ENCODE assay signal across 8 mouse cellular contexts in the genomic region with DNA sequence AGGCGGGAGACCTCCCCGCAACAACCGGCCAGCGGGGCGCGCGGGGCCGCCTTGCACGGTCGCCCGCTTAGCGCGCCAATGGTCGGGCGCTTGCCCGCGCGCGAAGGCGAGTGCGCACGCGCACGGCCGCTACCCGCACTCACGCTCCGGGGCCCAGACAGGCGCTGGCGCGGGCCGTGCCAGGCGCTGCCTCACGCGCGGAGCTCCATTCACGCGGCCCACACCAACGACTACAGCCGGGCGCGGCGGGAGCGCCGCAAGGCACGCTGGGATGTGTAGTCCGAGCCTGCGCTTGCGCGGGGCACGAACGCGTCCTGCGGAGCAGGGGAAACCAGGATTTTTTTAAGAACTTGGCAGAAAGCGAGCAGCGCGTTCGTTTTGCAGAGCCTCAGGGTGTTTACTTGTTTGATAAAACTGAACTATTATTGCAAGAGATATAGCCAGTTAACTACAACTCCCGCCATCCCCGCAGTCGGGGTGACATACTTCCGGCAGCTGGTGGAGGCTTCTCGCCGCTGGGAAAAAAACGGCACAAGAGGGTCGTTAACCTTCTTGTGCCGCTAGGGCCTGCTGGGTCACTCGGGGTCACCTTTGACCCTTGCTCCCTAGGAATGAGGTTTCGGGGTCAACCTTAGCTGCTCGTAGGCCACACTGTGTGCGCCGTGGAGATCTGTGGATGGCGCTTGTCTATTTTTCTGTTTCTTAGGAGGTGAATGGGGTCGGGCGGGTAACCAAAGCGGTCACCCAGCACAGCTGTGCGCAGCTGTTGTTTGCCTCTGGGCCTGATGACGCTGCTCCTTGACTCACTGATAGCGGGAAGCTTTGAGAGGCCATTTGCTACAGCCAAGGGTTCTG. TPM values are rescaled to one million over a fixed set of nuclear protein-coding genes. Genes with fewer than 3 reads are reported as not detected.
DNase-seq lines count a peak whose midpoint lies in the region; ATAC-seq and TF ChIP-seq lines count a peak whose summit lies in the region.

A gene (minus strand): TSS at position 79 of the 855 bp plus-strand sequence.

- H3K4me3 ChIP-seq in CH12.LX (replicated peaks in 1 of 3; ENCODE audit: low read depth in 2 of 3, low read length in 2 of 3, poor library complexity in 1 of 3), result peak within 1 kb of the TSS; percentile 74 to 96 (median 95)
- H3K4me3 ChIP-seq in forebrain, embryonic 12.5 days (replicated peaks), result peak within 1 kb of the TSS; percentile 84
- peak within 1 kb of the TSS; percentile 93 for H3K4me3 ChIP-seq in heart, postnatal 0 days (ENCODE audit: low read depth, low read length)
- H3K4me3 ChIP-seq in liver, embryonic 16.5 days (ENCODE audit: low read depth, low read length), result peak within 1 kb of the TSS; percentile 86
- peak within 1 kb of the TSS; percentile 83 for H3K4me3 ChIP-seq in neural tube, embryonic 13.5 days
- peak within 1 kb of the TSS; percentile 86 for H3K4me3 ChIP-seq in testis, adult 2 months (ENCODE audit: control insufficient read depth, low read depth, low read length)

- H3K27ac ChIP-seq in CH12.LX (ENCODE audit: insufficient read depth, low read depth), result peak within 1 kb of the TSS; percentile 59
- peak within 1 kb of the TSS; percentile 95 for H3K27ac ChIP-seq in forebrain, embryonic 12.5 days
- peak within 1 kb of the TSS; percentile 93 for H3K27ac ChIP-seq in heart, postnatal 0 days (ENCODE audit: low read depth)
- peak within 1 kb of the TSS; percentile 89 for H3K27ac ChIP-seq in liver, embryonic 16.5 days (ENCODE audit: low read length)
- H3K27ac ChIP-seq in neural tube, embryonic 13.5 days (replicated peaks), result peak within 1 kb of the TSS; percentile 97
- peak within 1 kb of the TSS; percentile 96 for H3K27ac ChIP-seq in testis, adult 2 months (ENCODE audit: control insufficient read depth, insufficient read depth, low read depth, low read length)

- H3K9ac ChIP-seq in CH12.LX (ENCODE audit: insufficient read depth, low read depth), result peak within 1 kb of the TSS; percentile 84
- peak within 1 kb of the TSS; percentile 90 for H3K9ac ChIP-seq in forebrain, embryonic 12.5 days
- H3K9ac ChIP-seq in heart, postnatal 0 days (replicated peaks; ENCODE audit: low read depth, low read length), result peak within 1 kb of the TSS; percentile 93
- peak within 1 kb of the TSS; percentile 86 for H3K9ac ChIP-seq in liver, embryonic 16.5 days (ENCODE audit: low read depth, low read length)
- peak within 1 kb of the TSS; percentile 85 for H3K9ac ChIP-seq in neural tube, embryonic 13.5 days

- dilution Hi-C loops in CH12.LX (cut with MboI; ENCODE audit: extremely low pct_ligation_motif_present, extremely low pct_unique_long_range_greater_than_20kb, low sequenced_read_pairs), result no loop called here

- no peak; the same call in 1 of the 2 replicates for TF ChIP-seq RAD21 in CH12.LX (IDR thresholded peaks at IDR 0.05; ENCODE audit: low read depth, low read length)

- peaks cover 22% of the 10 kb centered on the region for H3K79me2 ChIP-seq in CH12.LX (replicated peaks; ENCODE audit: control insufficient read depth, extremely low read depth, insufficient read depth, poor library complexity, severe bottlenecking)

- peak; percentile 83 for DNase-seq in CH12.LX (ENCODE audit: extremely low read depth)
- peak; percentile 76 for DNase-seq in c-Kit-positive CD71-positive TER-119-negative erythroid progenitor cells, embryonic 14.5 days (ENCODE audit: low read depth)
- peak; percentile 87 for DNase-seq in heart, postnatal 0 days (ENCODE audit: low spot score)
- DNase-seq in kidney, postnatal 4 days, result peak; percentile 89 to 92

- peak; percentile 21; the same call in 1 of the 2 replicates for TF ChIP-seq EP300 in CH12.LX (IDR thresholded peaks at IDR 0.05; ENCODE audit: low read length)
- TF ChIP-seq EP300 in heart, postnatal 0 days (IDR thresholded peaks at IDR 0.05; ENCODE audit: low read depth), result peak; percentile 71; the same call in 1 of the 2 replicates

- peak; percentile 71 for TF ChIP-seq POLR2A in CH12.LX (IDR thresholded peaks at IDR 0.05; ENCODE audit: low read depth, low read length)
- peak; percentile 51 for TF ChIP-seq POLR2A in testis, adult 2 months (IDR thresholded peaks at IDR 0.05; ENCODE audit: control insufficient read depth, low read depth, low read length)

- H3K36me3 ChIP-seq in CH12.LX (replicated peaks in 1 of 2; ENCODE audit: control insufficient read depth in 1 of 2, insufficient read depth in 1 of 2, low read length in 1 of 2), result peaks cover 3 to 21% of the 10 kb centered on the region in 2 experiments
- H3K36me3 ChIP-seq in forebrain, embryonic 12.5 days (replicated peaks), result no peaks in the 10 kb centered on the region
- peaks cover 16% of the 10 kb centered on the region for H3K36me3 ChIP-seq in heart, postnatal 0 days (replicated peaks; ENCODE audit: control insufficient read depth, insufficient read depth, low read length)
- no peaks in the 10 kb centered on the region for H3K36me3 ChIP-seq in liver, embryonic 16.5 days (ENCODE audit: control insufficient read depth, insufficient read depth)
- 0 out of 2 replicates have a peak, but pooled peaks cover 3% of the 10 kb centered on the region for H3K36me3 ChIP-seq in neural tube, embryonic 13.5 days
- H3K36me3 ChIP-seq in testis, adult 2 months (ENCODE audit: control insufficient read depth, insufficient read depth, low read length), result peaks cover 2% of the 10 kb centered on the region; the same call in 1 of the 2 replicates

- ATAC-seq in forebrain, embryonic 12.5 days (ENCODE audit: low FRiP score), result peak; percentile 97
- peak; percentile 92 for ATAC-seq in heart, postnatal 0 days (ENCODE audit: insufficient read depth, low read depth)
- ATAC-seq in liver, embryonic 16.5 days (ENCODE audit: low read depth), result peak; percentile 94
- ATAC-seq in neural tube, embryonic 13.5 days (ENCODE audit: low read depth), result peak; percentile 98

- peak within 1 kb of the TSS; percentile 80 for H3K4me2 ChIP-seq in CH12.LX (ENCODE audit: insufficient read depth, low read depth, poor library complexity, severe bottlenecking)
- peak within 1 kb of the TSS; percentile 89 for H3K4me2 ChIP-seq in forebrain, embryonic 12.5 days
- H3K4me2 ChIP-seq in heart, postnatal 0 days (ENCODE audit: low read depth, low read length), result peak within 1 kb of the TSS; percentile 97
- peak within 1 kb of the TSS; percentile 95 for H3K4me2 ChIP-seq in liver, embryonic 16.5 days (ENCODE audit: low read depth, low read length)
- H3K4me2 ChIP-seq in neural tube, embryonic 13.5 days, result peak within 1 kb of the TSS; percentile 96

- peaks cover 8 to 51% of the 10 kb centered on the region in 2 experiments for H3K4me1 ChIP-seq in CH12.LX (ENCODE audit: control insufficient read depth in 1 of 2, insufficient read depth in 2 of 2)
- peaks cover 31% of the 10 kb centered on the region for H3K4me1 ChIP-seq in forebrain, embryonic 12.5 days
- peaks cover 11% of the 10 kb centered on the region; the same call in 1 of the 2 replicates for H3K4me1 ChIP-seq in heart, postnatal 0 days (ENCODE audit: control insufficient read depth, insufficient read depth)
- peaks cover 14% of the 10 kb centered on the region for H3K4me1 ChIP-seq in liver, embryonic 16.5 days (ENCODE audit: control insufficient read depth, low read depth, low read length)
- peaks cover 40% of the 10 kb centered on the region for H3K4me1 ChIP-seq in neural tube, embryonic 13.5 days (replicated peaks)
- H3K4me1 ChIP-seq in testis, adult 2 months (ENCODE audit: control insufficient read depth, insufficient read depth, low read length), result peaks cover 8% of the 10 kb centered on the region

- in situ Hi-C loops in CH12.LX (cut with MboI; ENCODE audit: low pct_ligation_motif_present, low pct_unique_long_range_greater_than_20kb, low sequenced_read_pairs), result loop anchor here (10.0 to 25.0 kb wide), 2 partner anchors 96 to 237 kb away; no protein-coding TSS in a partner anchor

- peak in 1 of 2 experiments; percentile 41; a peak in 1 of 4 replicates for TF ChIP-seq CTCF in CH12.LX (conservative IDR thresholded peaks at IDR 0.05 in 1 of 2, IDR thresholded peaks at IDR 0.05 in 1 of 2; ENCODE audit: low read depth in 2 of 2, low read length in 2 of 2)
- no peak; the same call in 1 of the 2 replicates for TF ChIP-seq CTCF in heart, postnatal 0 days (IDR thresholded peaks at IDR 0.05; ENCODE audit: low read depth)
- 0 out of 2 replicates have a peak, but pooled peaks have one; percentile 12 for TF ChIP-seq CTCF in testis, adult 2 months (IDR thresholded peaks at IDR 0.05; ENCODE audit: control insufficient read depth, insufficient read depth, insufficient replicate concordance, low read depth, low read length)

- under 1% methylated on average over 78 of the region's 79 CpGs for WGBS in forebrain, embryonic 12.5 days
- under 1% methylated on average over 66 of the region's 79 CpGs for WGBS in heart, postnatal 0 days
- WGBS in liver, embryonic 16.5 days (ENCODE audit: insufficient replicate concordance), result under 1% methylated on average over 70 of the region's 79 CpGs
- WGBS in neural tube, embryonic 13.5 days, result under 1% methylated on average over 62 of the region's 79 CpGs

- no peaks in the 10 kb centered on the region for H3K9me3 ChIP-seq in CH12.LX (replicated peaks; ENCODE audit: low read length)
- no peaks in the 10 kb centered on the region for H3K9me3 ChIP-seq in forebrain, embryonic 12.5 days
- H3K9me3 ChIP-seq in heart, postnatal 0 days (replicated peaks; ENCODE audit: control insufficient read depth, low read length), result no peaks in the 10 kb centered on the region
- H3K9me3 ChIP-seq in liver, embryonic 16.5 days (replicated peaks; ENCODE audit: control insufficient read depth, low read length), result no peaks in the 10 kb centered on the region
- no peaks in the 10 kb centered on the region for H3K9me3 ChIP-seq in neural tube, embryonic 13.5 days

- no peaks in the 10 kb centered on the region for H3K27me3 ChIP-seq in CH12.LX (replicated peaks)
- H3K27me3 ChIP-seq in forebrain, embryonic 12.5 days, result peaks cover 48% of the 10 kb centered on the region
- no peaks in the 10 kb centered on the region for H3K27me3 ChIP-seq in heart, postnatal 0 days (ENCODE audit: control insufficient read depth, insufficient read depth, low read length)
- no peaks in the 10 kb centered on the region for H3K27me3 ChIP-seq in liver, embryonic 16.5 days (ENCODE audit: control insufficient read depth, insufficient read depth, low read depth, low read length)
- H3K27me3 ChIP-seq in neural tube, embryonic 13.5 days, result peaks cover 37% of the 10 kb centered on the region
- H3K27me3 ChIP-seq in testis, adult 2 months (ENCODE audit: control insufficient read depth, insufficient read depth, low read length), result no peaks in the 10 kb centered on the region

RNA-seq across cellular contexts. Expression of the gene that starts here (rescaled TPM):
- total RNA-seq in CH12.LX (2012; rRNA removed), result 14.6 and 14.8 TPM in 2 replicates
- 11.2 and 12.3 TPM in 2 replicates for total RNA-seq in CH12.LX (2014; rRNA removed)
- polyA plus RNA-seq in CH12.LX (2012; ENCODE audit: insufficient read length, low read depth), result 9.1 and 10.3 TPM in 2 replicates
- 56.2 and 62.6 TPM in 2 replicates for polyA plus RNA-seq in forebrain, embryonic 12.5 days (2016; fragmentation: Nextera tagmentation; extraction: Ambion mirVana)
- 28.9 and 33.4 TPM in 2 replicates for total RNA-seq in heart, postnatal 0 days (2014; rRNA removed; ENCODE audit: low replicate concordance)
- 29.9 and 30.6 TPM in 2 replicates for polyA plus RNA-seq in heart, postnatal 0 days (2015; fragmentation: Nextera tagmentation; extraction: Ambion mirVana)
- 11.0 TPM in 2 replicates for polyA plus RNA-seq in liver, embryonic 16.5 days (2015; fragmentation: Nextera tagmentation; extraction: Ambion mirVana)
- 92.6 and 95.9 TPM in 2 replicates for polyA plus RNA-seq in neural tube, embryonic 13.5 days (2015; fragmentation: Nextera tagmentation; extraction: Ambion mirVana)
- polyA plus RNA-seq in testis, adult 2 months (2012; rRNA removed), result 10.1 and 11.6 TPM in 2 replicates

Comparison
In these comparisons a context has a peak if more than half of its experiments do, and no peak if none do; other contexts are left out.
1. Peak in every context shown above with its lines: DNase-seq, ATAC-seq, H3K4me3 ChIP-seq and H3K27ac ChIP-seq.